Mouse (Mus musculus): Measurements from ENCODE around the gene Krtap5-2.

DNA sequence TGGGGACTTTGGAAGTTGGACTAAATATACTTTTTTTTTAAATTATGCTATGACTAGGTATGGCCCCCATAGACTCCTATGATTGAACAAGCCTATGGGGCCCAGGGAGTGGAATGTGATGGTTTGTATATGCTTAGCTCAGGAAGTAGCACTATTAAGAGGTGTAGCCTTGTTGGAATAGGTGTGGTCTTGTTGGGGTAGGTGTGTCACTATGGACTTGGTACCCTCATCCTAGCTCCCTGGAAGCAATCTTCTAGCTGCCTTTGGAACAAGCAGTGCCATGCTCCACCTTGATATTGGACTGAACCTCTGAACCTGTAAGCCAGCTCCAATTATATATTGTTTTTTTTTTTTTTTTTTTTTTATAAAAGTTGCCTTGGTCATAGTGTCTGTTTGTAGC is 29.7 kb upstream of the Krtap5-2 start:
- TF ChIP-seq POLR2A (IDR thresholded peaks at IDR 0.05; ENCODE audit: borderline replicate concordance, low read depth, low read length) (no peak), CTCF (IDR thresholded peaks at IDR 0.05; ENCODE audit: low read depth, low read length) (no peak)
